Mouse (Mus musculus) forebrain, embryonic 16.5 days (tissue): ENCODE measurements around the gene Zgrf1. TPM values are rescaled to one million over a fixed set of nuclear protein-coding genes. Genes with fewer than 3 reads are reported as not detected.

Source experiments
- ATAC-seq: fragments of 200-750 bp; cut with Nextera tagmentation; 2 replicates; pipeline ENCODE4 v1.8.0; 2017; ENCODE audit warnings: mild to moderate bottlenecking, moderate library complexity
- H3K27ac ChIP-seq: fragments of 300-500 bp; sonication (generic); 2 replicates; pipeline ENCODE4 v1.5.1; 2014; ENCODE audit warnings: low read length, control low read depth
- H3K27me3 ChIP-seq: fragments of 300-500 bp; sonication (generic); replicated peaks from 2 replicates; pipeline ENCODE4 v1.6.1; 2014; ENCODE audit warnings: low read length; ENCODE audit not compliant: control insufficient read depth, insufficient read depth
- H3K36me3 ChIP-seq: fragments of 300-500 bp; sonication (generic); 2 replicates; pipeline ENCODE4 v1.6.1; 2014; ENCODE audit not compliant: control insufficient read depth, insufficient read depth
- H3K4me1 ChIP-seq: fragments of 300-500 bp; sonication (generic); replicated peaks from 2 replicates; pipeline ENCODE4 v1.6.1; 2014; ENCODE audit warnings: low read length; ENCODE audit not compliant: control insufficient read depth, insufficient read depth
- H3K4me2 ChIP-seq: fragments of 300-500 bp; sonication (generic); 2 replicates; pipeline ENCODE4 v1.6.1; 2014; ENCODE audit warnings: mild to moderate bottlenecking, low read length, control low read depth
- H3K4me3 ChIP-seq: fragments of 300-500 bp; sonication (generic); replicated peaks from 2 replicates; pipeline ENCODE4 v1.5.1; 2014; ENCODE audit warnings: mild to moderate bottlenecking, low read length, control low read depth
- H3K9ac ChIP-seq: fragments of 300-500 bp; sonication (generic); replicated peaks from 2 replicates; pipeline ENCODE4 v1.6.1; 2014; ENCODE audit warnings: low read depth, low read length, control low read depth
- H3K9me3 ChIP-seq: fragments of 300-500 bp; sonication (generic); 2 replicates; pipeline ENCODE4 v1.6.1; 2016; ENCODE audit warnings: low read length; ENCODE audit not compliant: control insufficient read depth
- WGBS: fragments of 180-500 bp; shearing (Covaris S2); extraction: QIAGEN DNeasy Blood & Tissue Kit; methylation state at CpG from one replicate; pipeline ENCODE4 v1.1.7; 2014; 5-methylcytosine and 5-hydroxymethylcytosine counted together
- polyA plus RNA-seq: library from polyadenylated mRNA; unstranded; fragments of >200 nt; fragmentation: Nextera tagmentation; extraction: Ambion mirVana; gene quantifications from 2 replicates; pipeline ENCODE4 v1.2.1, GENCODE M21; 2015

Zgrf1 gene
- polyA plus RNA-seq, 1 experiment from 2014 or later, result 4.9 TPM

DNA sequence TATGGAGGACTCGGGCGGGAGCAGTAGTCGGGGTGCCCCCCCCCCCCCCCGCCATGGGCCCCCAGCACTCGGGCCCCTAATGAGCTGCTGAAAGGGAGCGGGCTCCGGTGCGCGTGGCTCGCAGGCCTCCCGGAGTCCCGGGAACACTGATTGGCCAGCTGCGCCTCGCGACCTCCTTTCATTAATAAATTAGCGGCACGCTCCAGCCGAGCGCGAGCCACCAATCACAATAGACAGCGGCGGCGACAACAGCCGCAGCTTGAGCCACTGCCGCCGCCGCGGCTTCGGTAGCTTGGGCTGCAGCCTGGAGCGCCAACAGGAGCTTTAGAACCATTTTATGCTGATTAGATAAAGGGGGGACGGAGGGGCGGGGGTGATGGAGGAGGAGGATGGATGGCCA is 79.2 kb downstream of the Zgrf1 start:
- Histone ChIP-seq H3K9me3 (no peaks in the 10 kb centered on the region), H3K4me1 (peaks cover 42% of the 10 kb centered on the region), H3K36me3 (no peaks in the 10 kb centered on the region), H3K27ac (peak overlapping the region; percentile 93), H3K4me3 (peak overlapping the region; percentile 64), H3K27me3 (peaks cover 20% of the 10 kb centered on the region), H3K4me2 (peak overlapping the region; percentile 76), H3K9ac (peak overlapping the region; percentile 72)
- peak; percentile 69 for ATAC-seq
- WGBS, result under 1% methylated on average over 32 of the region's 32 CpGs

- peaks cover 34% of the 10 kb centered on the region for H3K4me1 ChIP-seq
- peak within 1 kb of the TSS; percentile 93 for H3K27ac ChIP-seq
- no peaks in the 10 kb centered on the region for H3K36me3 ChIP-seq
- no peaks in the 10 kb centered on the region for H3K9me3 ChIP-seq
- under 1% methylated on average over 87 of the region's 92 CpGs for WGBS
- H3K27me3 ChIP-seq, result peaks cover 25% of the 10 kb centered on the region
- peak within 1 kb of the TSS; percentile 64 for H3K4me3 ChIP-seq
- peak within 1 kb of the TSS; percentile 72 for H3K9ac ChIP-seq
- H3K4me2 ChIP-seq, result peak within 1 kb of the TSS; percentile 76
- ATAC-seq, result peak; percentile 44
These were observed 80.1 kb downstream of the Zgrf1 start, which contains the start of gene Neurog2 for GRCm38 (mm10) chr3:127633080-127634032. Neurog2 (plus strand) TSS chr3:127633135.

DNA sequence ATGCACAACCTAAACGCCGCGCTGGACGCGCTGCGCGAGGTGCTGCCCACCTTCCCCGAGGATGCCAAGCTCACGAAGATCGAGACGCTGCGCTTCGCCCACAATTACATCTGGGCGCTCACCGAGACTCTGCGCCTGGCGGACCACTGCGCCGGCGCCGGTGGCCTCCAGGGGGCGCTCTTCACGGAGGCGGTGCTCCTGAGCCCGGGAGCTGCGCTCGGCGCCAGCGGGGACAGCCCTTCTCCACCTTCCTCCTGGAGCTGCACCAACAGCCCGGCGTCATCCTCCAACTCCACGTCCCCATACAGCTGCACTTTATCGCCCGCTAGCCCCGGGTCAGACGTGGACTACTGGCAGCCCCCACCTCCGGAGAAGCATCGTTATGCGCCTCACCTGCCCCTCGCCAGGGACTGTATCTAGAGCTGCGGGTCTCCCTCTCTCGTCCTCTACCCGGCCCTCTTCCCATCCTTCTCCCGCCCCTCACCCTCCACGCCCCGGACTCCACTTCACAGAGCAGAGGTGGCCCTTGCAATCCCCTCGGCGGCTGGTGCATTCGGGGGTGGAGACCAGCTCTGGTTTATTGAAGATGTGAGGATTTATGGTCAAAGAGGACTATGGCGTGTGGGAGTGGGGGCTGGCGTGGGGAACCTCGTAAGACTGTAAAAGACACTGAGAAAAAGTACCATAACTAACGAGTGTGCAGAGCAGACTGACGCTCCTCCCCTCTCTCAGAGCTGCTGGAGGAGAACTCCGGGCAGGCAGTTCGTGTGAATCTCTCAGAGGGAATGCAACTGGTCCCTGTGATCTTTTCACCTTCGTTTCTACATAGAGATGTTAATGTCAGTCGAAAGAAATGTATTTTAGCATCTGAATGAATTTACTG is 81.1 kb downstream of the Zgrf1 start:
- H3K27ac ChIP-seq, result peak overlapping the region; percentile 93
- peak overlapping the region; percentile 76 for H3K4me2 ChIP-seq
- H3K27me3 ChIP-seq, result peaks cover 25% of the 10 kb centered on the region
- no peaks in the 10 kb centered on the region for H3K36me3 ChIP-seq
- peaks cover 32% of the 10 kb centered on the region for H3K4me1 ChIP-seq
- ATAC-seq, result peak; percentile 82
- H3K4me3 ChIP-seq, result peak overlapping the region; percentile 64
- no peaks in the 10 kb centered on the region for H3K9me3 ChIP-seq
- H3K9ac ChIP-seq, result peak overlapping the region; percentile 72
- WGBS, result under 1% methylated on average over 58 of the region's 58 CpGs

- peaks cover 22% of the 10 kb centered on the region for H3K27me3 ChIP-seq
- peak overlapping the region; percentile 72; the same call in 1 of the 2 replicates for H3K9ac ChIP-seq
These were observed 81.7 kb downstream of the Zgrf1 start for GRCm38 (mm10) chr3:127634984-127635349.

DNA sequence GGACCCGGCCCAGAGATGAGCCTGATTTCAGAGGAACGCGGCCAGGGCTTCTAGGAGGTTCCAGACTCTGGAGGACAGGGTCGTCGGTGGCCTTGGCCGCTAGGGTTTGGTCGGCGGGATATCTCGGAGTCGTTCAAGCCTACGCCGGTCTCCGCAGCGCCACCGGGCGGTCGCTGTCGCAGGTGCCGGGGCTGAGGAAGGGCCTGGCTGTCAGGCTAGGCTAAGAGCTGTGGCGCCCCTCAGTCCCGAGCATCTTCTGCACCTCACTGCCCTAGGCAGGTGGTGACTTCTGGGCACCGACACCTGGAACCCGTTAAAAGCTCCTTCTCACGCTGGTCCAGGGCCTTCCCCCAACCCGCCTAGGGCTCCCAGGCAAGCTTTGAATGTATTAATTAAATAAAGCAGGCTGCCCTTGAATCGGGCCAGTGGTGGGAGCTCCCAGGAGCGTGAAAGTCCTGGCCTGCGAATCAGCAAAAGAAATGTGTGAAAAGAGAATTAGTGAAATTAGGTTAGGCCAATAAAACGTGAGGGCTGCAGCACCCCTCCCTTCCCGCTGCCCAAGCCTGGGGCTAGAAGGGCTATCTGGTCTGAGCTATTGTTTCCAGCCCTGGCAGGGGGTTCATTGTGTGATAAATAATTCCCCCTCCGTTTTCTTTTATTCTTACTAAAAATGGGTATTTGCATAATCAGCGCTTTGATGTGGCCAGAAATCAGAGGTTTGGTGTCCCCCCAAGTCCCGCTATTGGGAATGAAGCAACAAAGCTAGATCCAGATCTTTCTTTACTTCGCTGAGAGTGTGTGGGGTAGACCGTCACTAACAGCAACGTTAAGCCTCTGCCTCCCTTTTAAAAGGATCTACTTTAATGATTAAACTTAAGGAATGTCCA is 86.8 kb downstream of the Zgrf1 start:
- Histone ChIP-seq H3K27me3 (peaks cover 25% of the 10 kb centered on the region), H3K27ac (peak overlapping the region; percentile 34; the same call in 1 of the 2 replicates), H3K4me3 (no peak overlapping the region; the same call in 1 of the 2 replicates), H3K4me2 (peak overlapping the region; percentile 42), H3K4me1 (peaks cover 23% of the 10 kb centered on the region), H3K9me3 (no peaks in the 10 kb centered on the region), H3K9ac (peak overlapping the region; percentile 10; the same call in 1 of the 2 replicates), H3K36me3 (no peaks in the 10 kb centered on the region)
- under 1% methylated on average over 36 of the region's 36 CpGs for WGBS
- peak; percentile 85 for ATAC-seq

More at GRCm38 (mm10) chr3:127634984-127635349, 81.7 kb downstream of the Zgrf1 start:
- peak overlapping the region; percentile 64 for H3K4me3 ChIP-seq
- H3K27ac ChIP-seq, result peak overlapping the region; percentile 93; the same call in 1 of the 2 replicates
- ATAC-seq, result no peak
- 3% methylated on average over 3 of the region's 3 CpGs for whole genome bisulfite sequencing
- H3K36me3 ChIP-seq, result no peaks in the 10 kb centered on the region
- no peaks in the 10 kb centered on the region for H3K9me3 ChIP-seq
- H3K4me2 ChIP-seq, result peak overlapping the region; percentile 76
- peaks cover 38% of the 10 kb centered on the region for H3K4me1 ChIP-seq

DNA sequence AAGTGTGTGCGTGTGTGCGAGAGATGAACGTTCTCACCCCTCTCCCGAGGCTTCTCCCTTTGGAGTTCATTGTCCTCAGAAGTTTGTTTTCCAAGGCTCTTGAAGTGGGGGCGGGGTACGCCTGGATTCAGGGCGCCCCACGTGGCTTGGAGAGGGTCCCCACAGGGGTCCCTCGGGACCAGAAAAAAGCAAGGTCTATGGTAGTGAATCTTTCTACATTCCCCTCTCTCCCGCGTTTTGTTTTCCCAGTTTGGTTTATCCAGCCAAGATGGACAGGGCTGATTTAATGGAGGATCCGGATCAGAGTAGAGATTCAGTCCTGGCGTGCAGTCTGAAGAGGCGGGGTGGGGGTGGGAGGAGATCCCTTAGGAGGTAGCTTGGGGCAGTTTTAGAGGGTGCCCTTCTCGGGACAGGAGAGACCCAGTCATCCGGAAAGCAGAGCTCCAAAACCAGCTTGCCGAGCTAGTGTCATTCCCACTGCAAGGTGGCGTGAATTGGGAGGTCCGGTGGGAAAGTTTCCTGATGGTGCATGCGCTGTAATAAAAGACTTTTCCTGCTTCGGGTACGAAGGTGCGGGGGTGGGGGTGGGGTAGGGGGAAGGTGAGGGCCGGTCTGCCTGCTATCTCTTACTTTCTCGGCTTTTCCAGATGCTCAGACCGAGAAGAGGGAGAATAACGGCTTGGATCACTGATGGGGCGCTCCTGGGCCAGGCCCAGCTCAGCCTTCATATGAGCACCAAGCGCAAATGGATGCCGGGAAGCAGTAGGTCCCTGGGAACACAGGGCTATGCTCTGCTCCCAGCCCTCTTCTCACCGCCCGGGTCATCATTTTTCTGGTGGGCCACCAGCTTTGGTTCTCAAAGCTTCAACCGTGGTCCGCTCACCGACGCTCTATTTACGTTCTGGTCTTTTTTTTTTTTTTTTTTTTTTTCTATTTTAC is 87.7 kb downstream of the Zgrf1 start:
- peak overlapping the region; percentile 34; the same call in 1 of the 2 replicates for H3K27ac ChIP-seq
- peaks cover 22% of the 10 kb centered on the region for H3K27me3 ChIP-seq
- peaks cover 27% of the 10 kb centered on the region for H3K4me1 ChIP-seq
- H3K4me2 ChIP-seq, result peak overlapping the region; percentile 42
- 7% methylated on average over 37 of the region's 37 CpGs for WGBS
- peak; percentile 10 for ATAC-seq
- no peaks in the 10 kb centered on the region for H3K9me3 ChIP-seq
- H3K9ac ChIP-seq, result peak overlapping the region; percentile 27; the same call in 1 of the 2 replicates
- H3K4me3 ChIP-seq, result peak overlapping the region; percentile 11
- H3K36me3 ChIP-seq, result no peaks in the 10 kb centered on the region

GRCm38 (mm10) chr3:127642211-127642610 is 88.9 kb downstream of the Zgrf1 start:
- H3K27ac ChIP-seq, result 0 out of 2 replicates have a peak overlapping the region, but pooled peaks have one; percentile 38
- no peak overlapping the region for H3K4me2 ChIP-seq
- H3K27me3 ChIP-seq, result peaks cover 20% of the 10 kb centered on the region

More at GRCm38 (mm10) chr3:127642211-127642610, 88.9 kb downstream of the Zgrf1 start:
- no peak overlapping the region for H3K4me3 ChIP-seq
- no peaks in the 10 kb centered on the region for H3K9me3 ChIP-seq
- peaks cover 34% of the 10 kb centered on the region for H3K4me1 ChIP-seq
- H3K36me3 ChIP-seq, result no peaks in the 10 kb centered on the region
- ATAC-seq, result no peak
- WGBS, result 9% methylated on average over 5 of the region's 5 CpGs
- no peak overlapping the region for H3K9ac ChIP-seq
